Mouse (Mus musculus) kidney, adult 2 months (tissue): ENCODE measurements around the gene Rap1gap2. TPM values are rescaled to one million over a fixed set of nuclear protein-coding genes. Genes with fewer than 3 reads are reported as not detected.

Experiments
- DNase-seq: peaks from one replicate; pipeline ENCODE4 v3.0.0; 2021
- H3K27ac ChIP-seq: fragments of 200-500 bp; 2 replicates; pipeline ENCODE4 v1.5.1; 2012; ENCODE audit warnings: low read depth, low read length, control low read depth, inconsistent platforms; ENCODE audit not compliant: insufficient read depth
- H3K27me3 ChIP-seq: fragments of 200-500 bp; replicated peaks from 2 replicates; pipeline ENCODE4 v1.6.1; 2012; ENCODE audit warnings: mild to moderate bottlenecking, moderate library complexity, low read length, inconsistent platforms; ENCODE audit not compliant: control insufficient read depth, insufficient read depth
- H3K36me3 ChIP-seq: fragments of 200-500 bp; 2 replicates; pipeline ENCODE4 v1.6.1; 2012; ENCODE audit warnings: mild to moderate bottlenecking, moderate library complexity, low read length, inconsistent platforms; ENCODE audit not compliant: control insufficient read depth, insufficient read depth
- H3K4me1 ChIP-seq: fragments of 200-500 bp; 2 replicates; pipeline ENCODE4 v1.6.1; 2011; ENCODE audit warnings: low read length; ENCODE audit not compliant: control insufficient read depth, insufficient read depth
- H3K4me3 ChIP-seq: fragments of 200-500 bp; 2 replicates; pipeline ENCODE4 v1.5.1; 2011; ENCODE audit warnings: mild to moderate bottlenecking, low read depth, low read length, control low read depth; ENCODE audit not compliant: insufficient read depth
- CTCF ChIP-seq: fragments of 200-500 bp; conservative IDR thresholded peaks from 2 replicates; pipeline ENCODE4 v1.5.1; 2011; ENCODE audit warnings: low read depth, mild to moderate bottlenecking, control low read depth, low read length, moderate library complexity, mixed read lengths; ENCODE audit not compliant: insufficient read depth, insufficient read length
- POLR2A ChIP-seq: fragments of 200-500 bp; IDR thresholded peaks from one replicate; pipeline ENCODE4 v1.6.1; 2011; ENCODE audit warnings: low read depth, low read length, control low read depth
- WGBS: fragments of 180-500 bp; shearing (Covaris S2); methylation state at CpG from one replicate; pipeline ENCODE4 v1.1.7; 2018; 5-methylcytosine and 5-hydroxymethylcytosine counted together
- polyA plus RNA-seq: library from polyadenylated mRNA; depleted of rRNA; stranded (reverse); fragments of >200 nt; gene quantifications from 2 replicates; pipeline ENCODE4 v1.2.3, GENCODE M21; 2012

Rap1gap2 gene
- polyA plus RNA-seq, 1 experiment, result 24.9 TPM

DNA sequence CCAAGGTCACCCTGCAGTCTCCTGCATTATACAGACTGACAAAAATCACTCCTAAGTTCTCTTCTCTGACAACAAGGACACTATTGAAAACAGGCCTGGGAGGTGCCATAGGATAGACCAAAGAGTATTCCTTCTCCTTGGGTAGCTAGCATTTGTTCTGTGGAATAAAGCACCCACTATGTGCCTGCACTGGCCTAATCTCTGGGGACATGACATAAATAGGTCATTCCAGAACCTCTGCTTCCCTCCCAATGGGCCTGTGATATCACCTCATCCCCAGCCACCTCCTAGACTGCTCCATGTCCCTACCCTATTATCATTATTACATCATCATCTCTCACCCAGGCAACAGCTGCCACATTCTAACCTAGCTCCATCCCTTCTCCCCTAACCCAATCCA, 108.7 kb downstream of the Rap1gap2 start:
- Histone ChIP-seq H3K27ac (no peak overlapping the region), H3K36me3 (no peaks in the 10 kb centered on the region), H3K27me3 (no peaks in the 10 kb centered on the region), H3K4me3 (no peak overlapping the region), H3K4me1 (peaks cover 5% of the 10 kb centered on the region; the same call in 1 of the 2 replicates)
- DNase-seq, result no peak
- TF ChIP-seq CTCF (no peak), POLR2A (no peak)

DNA sequence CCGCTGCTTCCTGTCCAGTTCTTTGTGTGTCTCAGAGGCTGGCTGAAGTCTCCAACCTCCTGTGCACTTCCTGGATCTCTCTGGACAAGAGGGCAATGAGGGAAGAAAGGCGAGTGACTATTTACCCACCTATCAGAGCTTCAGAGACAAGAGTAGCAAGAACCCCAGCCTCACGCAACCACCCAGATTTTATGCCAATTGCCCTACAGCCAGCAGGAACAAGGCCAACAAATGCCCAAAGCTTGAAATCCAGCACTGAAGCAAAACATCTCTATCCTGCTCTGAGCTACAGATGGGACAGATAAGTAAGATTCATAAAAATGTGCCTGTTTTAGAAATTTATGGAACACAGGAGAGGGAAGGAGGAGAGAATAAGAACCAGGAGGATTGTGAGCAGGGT, 109.7 kb downstream of the Rap1gap2 start:
- peaks cover 5% of the 10 kb centered on the region; the same call in 1 of the 2 replicates for H3K4me1 ChIP-seq
- DNase-seq, result peak; percentile 16
- no peaks in the 10 kb centered on the region for H3K36me3 ChIP-seq
- WGBS, result 37% methylated on average over 3 of the region's 3 CpGs
- no peaks in the 10 kb centered on the region for H3K27me3 ChIP-seq
- no peak overlapping the region for H3K4me3 ChIP-seq
- H3K27ac ChIP-seq, result peak overlapping the region; percentile 14; the same call in 1 of the 2 replicates
- TF ChIP-seq POLR2A (no peak), CTCF (no peak)

DNA sequence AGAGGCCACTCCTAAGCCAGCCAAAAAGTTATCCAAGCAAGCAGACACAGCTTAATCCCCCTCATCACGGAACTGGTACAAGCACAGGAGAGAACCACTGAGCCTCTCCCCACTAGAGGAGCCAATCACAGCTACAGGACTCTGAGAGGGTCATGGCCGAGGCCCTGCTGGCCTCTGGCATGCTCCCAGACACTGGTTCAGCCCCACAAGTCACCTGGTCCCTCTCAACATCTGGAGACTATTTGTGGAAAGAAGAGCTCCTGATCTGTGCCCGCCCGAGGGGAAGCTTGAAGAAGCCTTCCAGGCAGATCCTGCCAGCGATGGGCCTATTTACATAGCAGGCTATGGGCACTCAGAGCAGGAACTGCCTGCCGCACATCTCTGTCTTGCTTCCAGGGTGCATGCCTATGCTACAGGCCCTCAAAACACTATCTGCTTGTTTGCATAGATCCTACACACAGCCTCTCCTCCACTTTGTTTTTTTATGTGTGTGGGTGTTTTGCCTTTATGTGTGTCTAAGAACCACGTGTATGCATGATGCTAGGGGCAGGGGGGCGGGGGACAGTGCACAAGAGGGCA, 111.1 kb downstream of the Rap1gap2 start:
- Histone ChIP-seq H3K36me3 (no peaks in the 10 kb centered on the region), H3K4me3 (no peak overlapping the region), H3K4me1 (peaks cover 5% of the 10 kb centered on the region; the same call in 1 of the 2 replicates), H3K27me3 (no peaks in the 10 kb centered on the region), H3K27ac (peak overlapping the region; percentile 48; the same call in 1 of the 2 replicates)
- DNase-seq, result peak; percentile 21
- TF ChIP-seq CTCF (no peak), POLR2A (no peak)
- WGBS, result 56% methylated on average over 8 of the region's 8 CpGs

DNA sequence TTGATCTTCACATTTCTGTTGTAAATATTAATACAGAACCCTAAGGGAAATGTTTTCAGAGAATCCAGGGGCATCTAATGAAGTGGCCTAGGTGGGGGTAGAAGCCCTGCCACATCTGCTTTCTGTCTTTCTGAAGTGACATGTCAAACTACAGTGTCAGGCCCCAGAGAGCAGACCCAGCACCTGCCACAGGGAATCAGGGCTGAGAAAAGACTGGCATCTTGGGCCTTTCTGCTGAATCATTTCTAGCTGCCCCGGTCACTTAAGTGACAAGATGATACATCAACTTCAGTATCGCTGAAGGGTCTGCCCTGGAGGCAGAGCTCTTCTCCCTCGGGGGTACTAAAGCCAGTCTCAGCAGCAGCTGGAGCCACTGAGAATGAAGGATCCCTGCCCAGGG, 111.7 kb downstream of the Rap1gap2 start:
- H3K27ac ChIP-seq, result 0 out of 2 replicates have a peak overlapping the region, but pooled peaks have one; percentile 10
- no peaks in the 10 kb centered on the region for H3K36me3 ChIP-seq
- no peaks in the 10 kb centered on the region for H3K27me3 ChIP-seq
- no peak for DNase-seq
- TF ChIP-seq CTCF (no peak), POLR2A (no peak)
- peaks cover 9% of the 10 kb centered on the region; the same call in 1 of the 2 replicates for H3K4me1 ChIP-seq
- 54% methylated on average over 3 of the region's 3 CpGs for WGBS
- H3K4me3 ChIP-seq, result no peak overlapping the region

DNA sequence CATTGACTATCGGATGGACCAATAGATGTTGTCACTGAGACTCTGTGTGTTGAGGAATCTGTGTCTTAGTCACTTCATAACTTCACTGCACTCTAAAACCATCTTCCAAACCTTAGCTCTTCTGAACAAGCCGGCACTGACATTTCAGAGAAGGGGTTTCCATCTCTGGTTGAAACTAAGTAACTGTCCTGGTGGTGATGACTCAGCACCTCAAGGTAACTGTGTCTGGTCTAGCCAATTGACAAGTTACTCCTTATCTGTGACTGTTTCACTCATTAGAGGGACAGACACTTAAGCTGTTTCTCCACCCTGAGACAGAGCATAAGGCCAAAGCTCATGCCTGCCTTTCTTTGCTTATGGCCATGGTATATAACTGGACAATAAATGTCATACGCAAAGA, 114.1 kb downstream of the Rap1gap2 start:
- Histone ChIP-seq H3K4me3 (no peak overlapping the region), H3K27me3 (no peaks in the 10 kb centered on the region), H3K27ac (no peak overlapping the region), H3K36me3 (no peaks in the 10 kb centered on the region), H3K4me1 (peaks cover 21% of the 10 kb centered on the region)
- WGBS, result 97% methylated on average over 3 of the region's 3 CpGs
- DNase-seq, result no peak
- TF ChIP-seq POLR2A (no peak), CTCF (no peak)

DNA sequence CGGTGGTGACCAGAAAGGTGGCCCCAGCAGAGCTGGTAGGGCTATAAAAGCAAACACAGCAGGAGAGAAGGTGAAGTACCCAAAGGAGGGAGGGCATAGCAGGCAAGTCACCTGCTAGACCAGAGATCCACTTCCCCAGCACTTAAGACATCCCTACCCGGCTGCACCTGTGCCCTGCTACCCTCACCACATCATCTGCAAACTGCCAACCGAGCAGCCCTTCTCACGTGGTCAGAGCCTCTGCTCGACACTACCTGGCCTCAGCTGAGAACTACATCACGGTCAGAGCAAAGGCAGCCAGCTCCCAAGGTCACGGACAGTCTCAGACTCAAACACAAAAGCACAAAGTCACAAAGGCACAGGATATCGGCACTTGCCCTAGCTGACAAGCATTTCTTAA, 116.8 kb downstream of the Rap1gap2 start:
- 37% methylated on average over 8 of the region's 8 CpGs for WGBS
- Histone ChIP-seq H3K27ac (peak overlapping the region; percentile 84), H3K4me3 (no peak overlapping the region), H3K36me3 (no peaks in the 10 kb centered on the region), H3K4me1 (peaks cover 19% of the 10 kb centered on the region), H3K27me3 (no peaks in the 10 kb centered on the region)
- peak; percentile 35 for DNase-seq
- no peak for TF ChIP-seq CTCF
- TF ChIP-seq POLR2A, result no peak

DNA sequence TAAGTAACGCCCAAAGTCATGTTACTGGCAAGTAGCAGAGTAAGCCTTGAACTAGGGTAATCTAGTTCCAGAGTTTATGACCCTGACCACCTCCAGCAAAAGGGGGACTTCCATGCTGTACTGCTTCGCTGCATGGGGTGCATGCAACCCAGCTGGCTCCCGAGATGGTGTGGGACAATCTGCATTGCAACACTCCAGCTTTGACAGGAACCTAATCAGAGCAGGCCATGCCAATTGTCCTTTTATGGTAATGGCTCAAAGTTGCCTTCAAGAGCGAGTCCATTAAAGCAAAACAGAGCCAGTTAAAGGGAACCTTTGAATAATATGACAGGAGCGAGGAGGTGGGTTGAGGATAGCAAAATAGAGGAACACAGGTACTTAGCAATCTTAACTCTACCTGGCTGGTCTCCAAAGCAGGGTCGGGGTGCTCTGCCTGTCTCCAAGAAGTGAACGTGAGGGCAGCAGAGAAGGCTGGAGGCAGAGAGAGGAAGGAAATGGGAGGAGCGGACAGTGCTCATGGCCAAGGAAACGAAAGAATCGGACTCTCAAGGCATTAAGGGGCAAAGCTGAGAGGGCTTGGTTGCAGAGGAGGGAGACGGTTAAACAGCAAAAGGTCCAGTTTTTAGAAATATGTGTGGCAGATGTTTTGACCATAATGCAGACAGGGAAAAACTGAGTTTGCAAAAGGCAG, 117.4 kb downstream of the Rap1gap2 start:
- TF ChIP-seq CTCF, result no peak
- no peak for TF ChIP-seq POLR2A
- Histone ChIP-seq H3K4me1 (peaks cover 20% of the 10 kb centered on the region), H3K36me3 (no peaks in the 10 kb centered on the region), H3K4me3 (no peak overlapping the region), H3K27ac (peak overlapping the region; percentile 84), H3K27me3 (no peaks in the 10 kb centered on the region)
- DNase-seq, result peak; percentile 40
- WGBS, result 38% methylated on average over 11 of the region's 11 CpGs
